ENCODE assay signal across 17 mouse cellular contexts in genomic region chr6:134026264-134026663, GRCm38 (mm10).
"Had no signal": no experiment of that assay in that cellular context is flagged by ENCODE, and none has a peak within 500 bp of the region (broad histone marks: within the 10 kb centered on the region; RNA-seq: fewer than 3 reads in every experiment).

No protein-coding gene starts in this region.

- H3K27ac ChIP-seq: lung, embryonic 15.5 days; macrophage; midbrain, embryonic 13.5 days; midbrain, embryonic 15.5 days; neural tube, embryonic 12.5 days had no signal

- H3K4me3 ChIP-seq: lung, embryonic 15.5 days; megakaryocyte, embryonic 14.5 days; midbrain, embryonic 13.5 days; midbrain, embryonic 15.5 days; neural tube, embryonic 12.5 days had no signal

- DNase-seq: liver, postnatal 0 days; lung, adult 2 months; lung, postnatal 14 days; lung, postnatal 36 days; right cerebral cortex, postnatal 25 days; right cerebral cortex, postnatal 4 days; spleen, adult 18-20 months; thymus, adult 18-20 months; thymus, postnatal 14 days; thymus, postnatal 36 days had no signal

- ATAC-seq: liver, postnatal 0 days; lung, postnatal 0 days; midbrain, embryonic 13.5 days; midbrain, embryonic 15.5 days had no signal
